Mouse (Mus musculus) liver, embryonic 11.5 days (tissue): Measurements from ENCODE around the gene Tceal5. TPM values are rescaled to one million over a fixed set of nuclear protein-coding genes. Genes with fewer than 3 reads are reported as not detected.
"Not testable (repeated sequence)": the region's sequence is repeated elsewhere in the genome, so short reads cannot be mapped to it uniquely, and the experiment has no call there.

Experiments used
- ATAC-seq: fragments of 200-750 bp; cut with Nextera tagmentation; replicated peaks from 2 replicates; pipeline ENCODE4 v1.8.0; 2017; ENCODE audit warnings: moderate number of reproducible peaks, mild to moderate bottlenecking, moderate TSS enrichment, moderate library complexity; ENCODE audit not compliant: low FRiP score
- DNase-seq: peaks from one replicate; pipeline ENCODE4 v3.0.0-alpha.2; 2017; ENCODE audit warnings: low spot score
- H3K27ac ChIP-seq: fragments of 300-500 bp; sonication (generic); 2 replicates; pipeline ENCODE4 v1.5.1; 2014; ENCODE audit warnings: mild to moderate bottlenecking, low read depth, low read length, control low read depth
- H3K27me3 ChIP-seq: fragments of 300-500 bp; sonication (generic); replicated peaks from 2 replicates; pipeline ENCODE4 v1.6.1; 2014; ENCODE audit warnings: low read length, mixed read lengths; ENCODE audit not compliant: control insufficient read depth, insufficient read depth
- H3K36me3 ChIP-seq: fragments of 300-500 bp; sonication (generic); 2 replicates; pipeline ENCODE4 v1.6.1; 2014; ENCODE audit warnings: mild to moderate bottlenecking, low read length, moderate library complexity, mixed read lengths; ENCODE audit not compliant: control insufficient read depth, insufficient read depth
- H3K4me1 ChIP-seq: fragments of 300-500 bp; sonication (generic); replicated peaks from 2 replicates; pipeline ENCODE4 v1.6.1; 2014; ENCODE audit warnings: low read length, mixed read lengths; ENCODE audit not compliant: control insufficient read depth, insufficient read depth
- H3K4me2 ChIP-seq: fragments of 300-500 bp; sonication (generic); 2 replicates; pipeline ENCODE4 v1.6.1; 2014; ENCODE audit warnings: mild to moderate bottlenecking, control low read depth, moderate library complexity
- H3K4me3 ChIP-seq: fragments of 300-500 bp; sonication (generic); 2 replicates; pipeline ENCODE4 v1.5.1; 2014; ENCODE audit warnings: low read depth, low read length, control low read depth
- H3K9ac ChIP-seq: fragments of 300-500 bp; sonication (generic); 2 replicates; pipeline ENCODE4 v1.6.1; 2014; ENCODE audit warnings: low read depth, low read length, control low read depth
- H3K9me3 ChIP-seq: fragments of 300-500 bp; sonication (generic); 2 replicates; pipeline ENCODE4 v1.6.1; 2016; ENCODE audit warnings: low read length, inconsistent platforms, mixed read lengths; ENCODE audit not compliant: control insufficient read depth
- WGBS: fragments of 180-500 bp; shearing (Covaris S2); extraction: QIAGEN DNeasy Blood & Tissue Kit; methylation state at CpG from one replicate; pipeline ENCODE4 v1.1.7; 2014; 5-methylcytosine and 5-hydroxymethylcytosine counted together
- polyA plus RNA-seq: library from polyadenylated mRNA; unstranded; fragments of >200 nt; fragmentation: Nextera tagmentation; extraction: Ambion mirVana; gene quantifications from 2 replicates; pipeline ENCODE4 v1.2.1, GENCODE M21; 2014

Tceal5 gene
- polyA plus RNA-seq, 1 experiment from 2014 or later, result 1.2 TPM

GRCm38 (mm10) chrX:136227768-136228167 lies 24.1 kb upstream of the Tceal5 start:
- H3K27me3 ChIP-seq, result no peaks in the 10 kb centered on the region
- H3K9me3 ChIP-seq, result no peaks in the 10 kb centered on the region
- 67% methylated on average over 5 of the region's 5 CpGs for WGBS
- no peak for DNase-seq
- no peak for ATAC-seq
- H3K4me3 ChIP-seq, result no peak overlapping the region
- no peaks in the 10 kb centered on the region for H3K36me3 ChIP-seq
- H3K27ac ChIP-seq, result no peak overlapping the region
- no peaks in the 10 kb centered on the region for H3K4me1 ChIP-seq
- no peak overlapping the region for H3K9ac ChIP-seq
- no peak overlapping the region for H3K4me2 ChIP-seq

- no peak for ATAC-seq
- H3K4me1 ChIP-seq, result no peaks in the 10 kb centered on the region
- no peak overlapping the region for H3K27ac ChIP-seq
- no peak overlapping the region for H3K4me2 ChIP-seq
- H3K36me3 ChIP-seq, result no peaks in the 10 kb centered on the region
- no peak overlapping the region for H3K4me3 ChIP-seq
- H3K9me3 ChIP-seq, result no peaks in the 10 kb centered on the region
- H3K27me3 ChIP-seq, result no peaks in the 10 kb centered on the region
- no peak overlapping the region for H3K9ac ChIP-seq
- WGBS, result 72% methylated on average over 6 of the region's 6 CpGs
- DNase-seq, result no peak
Observed at GRCm38 (mm10) chrX:136223714-136224113, 20.0 kb upstream of the Tceal5 start.

- no peaks in the 10 kb centered on the region for H3K27me3 ChIP-seq
- no peaks in the 10 kb centered on the region for H3K4me1 ChIP-seq
- WGBS, result 71% methylated on average over 1 of the region's 1 CpGs
- H3K27ac ChIP-seq, result no peak overlapping the region
- H3K36me3 ChIP-seq, result no peaks in the 10 kb centered on the region
- DNase-seq, result no peak
- ATAC-seq, result no peak
- no peak overlapping the region for H3K9ac ChIP-seq
- H3K4me2 ChIP-seq, result no peak overlapping the region
- H3K4me3 ChIP-seq, result no peak overlapping the region
- no peaks in the 10 kb centered on the region for H3K9me3 ChIP-seq
Observed at GRCm38 (mm10) chrX:136216303-136216702, 12.6 kb upstream of the Tceal5 start.

- not testable (repeated sequence) for H3K4me1 ChIP-seq, H3K36me3 ChIP-seq, H3K27ac ChIP-seq, DNase-seq, H3K9ac ChIP-seq, H3K27me3 ChIP-seq, H3K9me3 ChIP-seq
- WGBS, result 34% methylated on average over 12 of the region's 67 CpGs
- Histone ChIP-seq H3K4me3 (peak within 1 kb of the TSS; percentile 38), H3K4me2 (peak within 1 kb of the TSS; percentile 44)
- ATAC-seq, result peak; percentile 85
Observed at GRCm38 (mm10) chrX:136214729-136215677, 11.3 kb upstream of the Tceal5 start, which contains the start of the genes Tceal7 and Bex1. TSS of gene Tceal7 (plus strand) at chrX:136214779. TSS of gene Bex1 (minus strand) at chrX:136215513.

- H3K27ac ChIP-seq, result no peak overlapping the region
- no peaks in the 10 kb centered on the region for H3K9me3 ChIP-seq
- no peaks in the 10 kb centered on the region for H3K27me3 ChIP-seq
- no peak overlapping the region for H3K4me2 ChIP-seq
- H3K4me1 ChIP-seq, result no peaks in the 10 kb centered on the region
- no peak overlapping the region for H3K9ac ChIP-seq
- no peak overlapping the region for H3K4me3 ChIP-seq
- DNase-seq (no peak), ATAC-seq (no peak)
- WGBS, result 65% methylated on average over 2 of the region's 2 CpGs
- H3K36me3 ChIP-seq, result no peaks in the 10 kb centered on the region
Observed at GRCm38 (mm10) chrX:136213396-136213795, 9.7 kb upstream of the Tceal5 start.

GRCm38 (mm10) chrX:136204406-136204805 lies 730 bp upstream of the Tceal5 start:
- 64% methylated on average over 6 of the region's 6 CpGs for WGBS
- H3K9me3 ChIP-seq, result no peaks in the 10 kb centered on the region
- no peak overlapping the region for H3K4me2 ChIP-seq
- ATAC-seq (no peak), DNase-seq (no peak)
- H3K9ac ChIP-seq, result no peak overlapping the region
- no peak overlapping the region for H3K27ac ChIP-seq
- H3K27me3 ChIP-seq, result 0 out of 2 replicates have a peak, but pooled peaks cover 3% of the 10 kb centered on the region
- H3K36me3 ChIP-seq, result no peaks in the 10 kb centered on the region
- H3K4me1 ChIP-seq, result no peaks in the 10 kb centered on the region
- H3K4me3 ChIP-seq, result no peak overlapping the region

GRCm38 (mm10) chrX:136203257-136203656 lies 419 bp downstream of the Tceal5 start:
- Histone ChIP-seq H3K27me3 (0 out of 2 replicates have a peak, but pooled peaks cover 3% of the 10 kb centered on the region), H3K4me2 (peak overlapping the region; percentile 53), H3K4me3 (peak overlapping the region; percentile 35), H3K9ac (peak overlapping the region; percentile 14; the same call in 1 of the 2 replicates), H3K36me3 (no peaks in the 10 kb centered on the region), H3K9me3 (no peaks in the 10 kb centered on the region), H3K27ac (no peak overlapping the region), H3K4me1 (no peaks in the 10 kb centered on the region)
- no peak; the same call in 1 of the 2 replicates for ATAC-seq
- 18% methylated on average over 7 of the region's 7 CpGs for WGBS
- DNase-seq, result no peak

GRCm38 (mm10) chrX:136196873-136197272 lies 6.8 kb downstream of the Tceal5 start:
- Histone ChIP-seq H3K36me3 (no peaks in the 10 kb centered on the region), H3K27me3 (no peaks in the 10 kb centered on the region), H3K9ac (no peak overlapping the region), H3K9me3 (no peaks in the 10 kb centered on the region), H3K27ac (no peak overlapping the region), H3K4me1 (no peaks in the 10 kb centered on the region), H3K4me3 (no peak overlapping the region), H3K4me2 (no peak overlapping the region)
- 44% methylated on average over 1 of the region's 1 CpGs for WGBS
- ATAC-seq (no peak; the same call in 1 of the 2 replicates), DNase-seq (no peak)
